Mouse (Mus musculus): ENCODE data around the gene Foxn4.
A peak's percentile ranks its signal among the peaks of the same experiment; 100 is the strongest.

Foxn4 gene

DNA sequence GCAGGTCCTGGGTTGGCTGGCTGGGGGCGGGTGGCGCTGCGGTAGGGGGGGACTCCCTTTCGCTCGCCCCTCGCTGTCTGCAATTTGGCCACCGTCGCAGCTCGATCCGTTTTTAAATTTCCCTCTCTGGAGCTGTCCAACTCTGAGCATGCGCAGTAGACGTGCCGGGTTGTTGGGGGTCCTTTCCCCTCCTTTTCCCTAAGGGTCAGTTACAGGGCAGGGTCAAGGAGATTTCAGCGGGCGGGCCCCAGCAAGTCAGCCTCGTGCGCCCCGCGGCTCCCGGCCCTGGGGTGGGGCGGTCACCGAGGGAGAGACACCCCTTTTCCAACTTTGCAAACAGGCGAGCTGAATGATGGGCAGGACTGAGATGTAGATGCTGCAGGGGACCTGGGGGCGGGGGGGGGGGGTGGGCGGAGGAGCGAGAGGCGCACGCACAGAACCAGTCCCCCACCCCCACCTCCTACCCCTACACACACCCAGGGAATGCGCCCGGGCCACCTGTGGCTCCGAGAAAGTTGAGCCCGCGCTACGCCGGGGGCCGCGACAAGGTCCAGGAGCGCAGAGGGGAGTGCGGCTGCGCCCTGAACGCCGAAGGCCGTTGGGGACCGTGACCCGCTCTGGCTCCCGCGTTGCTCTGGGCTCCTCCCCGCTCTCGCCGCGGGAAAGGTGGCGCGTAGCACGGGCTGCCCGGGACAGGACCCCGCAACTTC, at the start of gene Foxn4:
Gene Foxn4 (minus strand): TSS at position 115 of the 710 bp plus-strand sequence.
- no peak for DNase-seq (ENCODE audit: low read depth)

DNA sequence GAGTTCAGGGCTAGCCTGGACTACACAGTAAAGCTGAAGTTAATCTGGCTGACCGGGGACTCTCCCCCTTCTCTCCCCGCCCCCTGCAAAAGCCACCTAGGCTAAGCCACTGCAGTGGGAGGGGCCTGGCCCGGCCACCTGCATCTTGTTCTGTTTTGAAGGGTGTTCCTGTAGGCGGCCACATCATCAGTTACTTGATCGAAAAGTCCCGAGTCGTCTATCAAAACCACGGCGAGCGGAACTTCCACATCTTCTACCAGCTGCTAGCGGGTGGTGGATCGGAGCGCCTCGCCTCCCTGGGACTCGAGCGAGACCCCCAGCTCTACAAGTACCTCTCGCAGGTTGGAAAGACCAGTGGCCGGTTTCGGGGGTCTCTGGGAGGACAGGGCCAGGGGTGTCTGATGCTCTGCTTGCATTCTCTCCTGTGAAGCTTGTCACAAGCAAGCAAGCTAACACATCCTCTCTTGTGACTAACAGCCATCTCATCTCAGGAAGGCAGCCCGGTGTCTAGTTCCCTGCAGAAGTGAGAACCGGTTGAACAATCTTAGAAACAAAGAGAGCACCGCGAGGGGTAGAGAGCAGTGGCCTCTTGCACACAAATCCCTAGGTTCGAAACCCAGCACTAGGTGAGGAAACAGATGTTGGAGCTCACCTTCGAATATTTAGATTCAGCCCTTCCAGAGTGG, 49.6 kb upstream of the Foxn4 start:
- peak; percentile 26 for DNase-seq (ENCODE audit: low read depth)

DNA sequence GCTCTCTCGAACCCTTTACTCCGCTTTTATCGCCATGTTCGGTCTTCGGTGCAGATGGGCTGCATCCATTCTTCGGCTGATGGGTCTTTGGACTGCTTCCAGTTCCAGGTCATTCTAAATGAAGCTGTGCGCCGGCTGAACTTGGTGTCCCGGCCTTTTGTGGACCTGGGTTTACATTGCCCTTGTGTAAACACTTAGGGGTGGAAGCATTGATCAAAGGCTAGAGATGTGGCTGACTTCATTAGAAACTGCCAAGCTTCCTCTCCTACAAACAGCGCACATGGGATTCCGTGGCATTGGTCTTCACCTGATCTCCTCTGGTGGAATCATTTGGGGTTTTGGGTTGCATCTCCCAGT, 36.1 kb upstream of the Foxn4 start:
- no peak for DNase-seq (ENCODE audit: low read depth)

DNA sequence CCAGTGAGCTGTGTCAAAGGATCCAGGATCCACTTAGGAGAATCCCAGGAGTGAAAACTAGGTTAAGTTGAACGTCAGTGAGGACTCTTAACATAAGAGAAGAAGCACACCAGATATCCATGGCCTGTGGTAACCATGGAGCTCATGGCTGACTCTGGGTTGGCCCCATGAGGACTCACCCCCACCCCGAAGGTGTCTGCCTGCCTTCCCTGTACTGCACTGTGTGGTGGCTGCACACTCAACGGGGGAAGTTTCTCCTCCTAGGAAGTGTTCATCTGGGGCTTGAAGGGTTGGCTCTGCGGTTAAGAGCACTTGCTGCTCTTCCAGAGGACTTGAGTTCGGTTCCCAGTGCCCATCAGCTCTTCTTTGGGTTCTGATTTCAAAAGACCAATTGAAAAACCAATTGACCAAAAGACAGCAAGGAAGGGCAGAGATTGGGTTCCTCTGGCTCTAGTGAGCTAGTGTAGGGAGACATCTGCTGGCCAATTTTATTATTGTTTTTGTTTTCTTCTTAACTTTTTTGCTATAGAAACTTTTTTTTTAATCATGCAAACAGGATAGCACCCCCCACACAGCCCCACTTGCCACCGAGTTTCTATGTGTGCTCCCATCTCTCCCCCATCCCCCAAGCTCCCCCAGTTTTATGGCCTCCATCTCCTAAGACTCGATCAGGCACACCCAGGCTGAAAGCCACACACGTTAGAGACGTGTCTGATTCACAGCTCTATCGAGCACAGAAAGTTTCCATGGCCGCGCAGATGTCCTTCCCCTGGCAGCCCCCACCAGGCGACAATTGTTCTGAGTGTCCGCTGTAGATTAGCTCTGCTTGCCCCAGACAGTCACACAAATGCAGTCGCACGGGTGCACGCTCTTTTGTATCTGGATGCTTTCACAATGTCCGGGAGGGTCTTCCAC, 35.4 kb upstream of the Foxn4 start:
- DNase-seq (ENCODE audit: low read depth), result peak; percentile 77

DNA sequence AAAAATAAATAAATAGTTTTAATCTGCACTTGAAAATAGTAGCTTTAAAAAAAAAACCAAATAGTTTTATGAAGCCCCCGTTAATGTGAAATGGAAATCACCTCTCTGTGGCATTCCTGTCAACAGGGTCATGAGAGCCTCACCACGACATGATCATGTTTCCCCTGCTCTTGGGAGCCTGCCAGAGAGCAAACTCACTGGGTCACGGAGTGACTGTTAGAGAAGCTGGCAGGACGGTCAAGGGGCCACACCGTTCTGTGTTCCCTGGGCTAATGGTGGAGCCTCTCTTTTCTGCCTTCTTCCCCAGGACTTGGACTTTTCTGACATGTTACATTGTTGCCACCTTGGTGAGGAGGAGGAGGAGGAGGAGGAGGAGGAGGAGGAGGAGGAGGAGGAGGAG, 32.9 kb upstream of the Foxn4 start:
- DNase-seq (ENCODE audit: low read depth), result peak; percentile 32

DNA sequence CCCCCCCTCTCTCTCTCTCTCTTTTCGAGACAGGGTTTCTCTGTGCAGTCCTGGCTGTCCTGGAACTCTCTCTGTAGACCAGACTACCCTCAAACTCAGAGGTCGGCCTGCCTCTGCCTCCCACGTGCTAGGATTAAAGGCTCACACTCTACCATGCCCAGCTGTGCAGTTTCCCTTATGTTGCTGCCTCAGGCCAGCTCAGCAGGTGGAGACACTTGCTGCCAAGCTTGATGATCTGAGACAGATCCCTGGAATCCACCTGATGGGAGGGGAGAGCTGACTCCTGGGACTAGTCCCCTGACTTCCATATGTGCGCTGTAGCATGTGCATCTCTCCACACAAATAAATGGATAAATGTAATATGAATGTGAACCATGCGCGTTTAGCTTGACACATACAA, 29.6 kb upstream of the Foxn4 start:
- DNase-seq (ENCODE audit: low read depth), result no peak

GRCm38 (mm10) chr5:114299883-114300610, 26.4 kb upstream of the Foxn4 start:
- DNase-seq (ENCODE audit: low read depth), result no peak

DNA sequence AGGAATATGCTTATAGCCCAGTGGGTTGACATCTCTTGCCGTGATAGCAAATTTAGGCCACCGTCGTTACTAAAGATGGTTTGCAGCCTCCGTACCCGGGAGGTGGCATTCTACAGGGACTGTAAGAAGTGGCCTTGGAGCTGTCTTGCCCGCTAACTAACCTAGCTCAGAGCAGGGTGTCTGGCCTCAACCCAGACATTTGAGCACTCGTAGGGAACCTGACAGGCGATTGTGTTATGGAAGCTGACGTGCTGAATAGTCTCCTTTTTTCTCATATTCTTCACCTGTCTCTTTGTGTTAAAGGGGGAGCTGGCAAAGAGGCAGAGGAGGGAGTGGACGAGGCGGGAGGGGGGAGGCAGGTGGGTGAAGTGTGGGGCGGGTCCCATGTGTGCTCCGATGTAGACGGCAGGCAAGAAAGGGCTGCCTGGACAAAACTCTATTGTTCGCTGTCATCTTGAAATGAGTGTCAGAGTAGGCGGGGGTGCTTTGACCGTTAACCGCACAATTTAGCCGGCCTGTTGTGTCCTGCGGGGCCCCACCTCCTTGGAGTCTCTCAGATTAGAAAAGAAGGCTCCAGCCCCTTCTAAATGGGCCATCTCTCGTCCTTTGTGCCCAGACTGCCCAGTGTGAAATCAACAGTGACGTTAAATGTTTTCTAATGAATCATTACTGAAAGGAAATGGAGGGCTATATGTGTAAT, 25.7 kb upstream of the Foxn4 start:
- no peak for DNase-seq (ENCODE audit: low read depth)

- DNase-seq (ENCODE audit: low read depth), result no peak
Observed at GRCm38 (mm10) chr5:114298212-114298894, 24.7 kb upstream of the Foxn4 start.

DNA sequence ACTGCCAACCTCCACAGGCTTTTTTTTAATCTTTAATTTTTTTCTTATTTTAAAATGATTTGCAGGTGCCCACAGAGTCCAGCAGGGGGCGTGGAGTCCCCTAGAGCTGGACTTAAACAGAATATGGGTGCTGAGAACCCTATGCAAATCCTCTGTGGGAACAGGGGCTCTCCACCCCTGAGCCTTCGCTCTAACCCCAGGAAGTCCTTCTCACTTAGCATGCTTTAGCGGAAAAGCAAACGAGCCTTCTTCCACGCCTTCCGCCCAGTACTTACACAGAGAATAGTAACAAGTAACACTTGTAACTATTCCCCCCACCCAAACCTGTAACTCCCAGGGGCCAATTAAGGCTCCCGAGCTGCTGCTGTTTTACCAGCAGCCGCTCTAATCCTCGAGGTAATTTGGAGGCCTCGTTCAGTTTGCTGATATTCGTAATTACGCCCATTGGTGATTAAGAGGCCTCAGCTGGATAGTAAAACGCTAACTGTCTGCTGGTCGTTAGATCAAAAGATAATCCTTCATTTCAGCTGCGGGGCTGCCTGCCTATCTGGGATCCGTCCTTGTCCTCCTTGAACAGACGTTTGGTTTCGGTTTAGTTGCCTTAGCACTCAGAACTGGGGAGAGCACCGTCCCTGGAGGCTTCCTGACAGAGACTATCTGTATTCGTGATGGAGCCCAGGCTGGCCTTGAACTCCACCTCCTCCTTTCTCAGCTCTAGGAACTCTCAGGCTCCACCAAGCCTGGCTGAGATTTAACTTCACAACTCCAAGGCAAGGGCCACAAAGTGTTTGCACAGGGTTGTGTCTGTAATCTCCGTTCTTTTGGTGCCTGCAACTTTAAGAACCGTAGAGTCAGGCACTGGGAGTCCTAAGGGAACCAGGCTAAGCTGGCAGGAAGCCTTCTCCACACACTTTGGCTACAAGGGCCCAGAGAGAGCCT, 23.4 kb upstream of the Foxn4 start:
- DNase-seq (ENCODE audit: low read depth), result peak; percentile 55

GRCm38 (mm10) chr5:114290004-114290403, 16.4 kb upstream of the Foxn4 start:
- no peak for DNase-seq (ENCODE audit: low read depth)

DNA sequence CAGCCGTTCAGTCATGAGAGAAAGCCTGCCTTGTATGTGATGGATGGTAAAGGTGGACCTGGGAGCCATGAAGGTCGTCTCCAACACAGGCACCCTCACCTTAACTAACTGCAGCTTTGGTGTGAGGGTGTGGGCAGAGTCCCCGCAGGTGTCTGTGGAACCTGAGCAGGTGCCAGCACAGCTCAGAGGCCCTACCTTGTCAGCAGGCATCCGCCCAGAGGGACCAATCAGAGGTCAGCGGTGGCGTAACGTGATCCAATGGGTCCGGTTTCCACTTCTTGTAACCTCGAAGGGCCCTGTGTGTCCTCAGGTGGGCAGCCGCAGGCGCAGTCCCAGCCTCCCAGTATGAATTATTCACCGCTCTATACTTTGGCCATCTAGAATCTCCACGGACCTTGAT, 15.3 kb upstream of the Foxn4 start, which contains the start of gene Myo1h:
Gene Myo1h (plus strand): TSS at position 293 of the 400 bp plus-strand sequence.
- no peak for DNase-seq (ENCODE audit: low read depth)

- DNase-seq (ENCODE audit: low read depth), result no peak
Observed at GRCm38 (mm10) chr5:114288396-114288795, 14.8 kb upstream of the Foxn4 start.

GRCm38 (mm10) chr5:114286872-114287571, 13.4 kb upstream of the Foxn4 start:
- DNase-seq (ENCODE audit: low read depth), result no peak

- DNase-seq (ENCODE audit: low read depth), result no peak
Observed at GRCm38 (mm10) chr5:114286102-114286501, 12.5 kb upstream of the Foxn4 start.

- DNase-seq (ENCODE audit: low read depth), result no peak
Observed at GRCm38 (mm10) chr5:114285398-114285700, 11.7 kb upstream of the Foxn4 start.

GRCm38 (mm10) chr5:114284604-114285397, 11.2 kb upstream of the Foxn4 start:
- no peak for DNase-seq (ENCODE audit: low read depth)

DNA sequence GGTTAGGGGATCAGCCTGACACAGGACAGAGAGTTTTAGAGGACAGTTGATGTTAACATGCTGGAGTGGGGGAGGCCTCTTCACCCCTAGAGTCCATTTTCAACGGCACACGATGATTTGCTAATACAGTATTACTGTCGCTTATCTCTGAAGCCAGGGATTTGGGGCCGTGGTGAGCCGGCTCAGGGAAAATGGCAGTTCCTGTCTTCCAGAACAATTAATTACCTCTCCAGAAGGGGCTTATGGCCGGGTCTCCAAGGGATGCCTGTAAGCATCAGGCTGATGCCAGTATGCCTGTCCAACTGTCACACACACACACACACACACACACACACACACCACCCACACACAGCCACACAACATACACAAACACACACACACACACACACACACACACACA, 8.7 kb upstream of the Foxn4 start:
- no peak for DNase-seq (ENCODE audit: low read depth)

Measured in 416B (cell line).